Mouse (Mus musculus) lung, embryonic 15.5 days (tissue): ENCODE measurements at regions not wholly inside any gene's neighbourhood (a gene's known extent, or its start where the extent isn't known, plus 50 kb on each side); places are given as distances from the start of the nearest gene placed in this dataset.

ENCODE experiments used
- ATAC-seq: fragments of 200-750 bp; cut with Nextera tagmentation; 2 replicates; pipeline ENCODE4 v1.8.0; 2017; ENCODE audit warnings: moderate number of reproducible peaks, borderline replicate concordance; ENCODE audit not compliant: low FRiP score, low TSS enrichment; ENCODE audit errors: extremely low read depth
- H3K27ac ChIP-seq: fragments of 300-500 bp; sonication (generic); 2 replicates; pipeline ENCODE4 v1.5.1; 2015; ENCODE audit warnings: moderate library complexity, mild to moderate bottlenecking, inconsistent platforms
- H3K27me3 ChIP-seq: fragments of 300-500 bp; sonication (generic); 2 replicates; pipeline ENCODE4 v1.6.1; 2015; ENCODE audit warnings: inconsistent platforms
- H3K36me3 ChIP-seq: fragments of 300-500 bp; sonication (generic); 2 replicates; pipeline ENCODE4 v1.6.1; 2015; ENCODE audit warnings: inconsistent platforms
- H3K4me1 ChIP-seq: fragments of 300-500 bp; sonication (generic); 2 replicates; pipeline ENCODE4 v1.6.1; 2015; ENCODE audit warnings: inconsistent platforms
- H3K4me2 ChIP-seq: fragments of 300-500 bp; sonication (generic); 2 replicates; pipeline ENCODE4 v1.6.1; 2015; ENCODE audit warnings: inconsistent platforms, mild to moderate bottlenecking, moderate library complexity
- H3K4me3 ChIP-seq: fragments of 300-500 bp; sonication (generic); 2 replicates; pipeline ENCODE4 v1.5.1; 2015; ENCODE audit warnings: mild to moderate bottlenecking, inconsistent platforms
- H3K9ac ChIP-seq: fragments of 300-500 bp; sonication (generic); 2 replicates; pipeline ENCODE4 v1.6.1; 2015; ENCODE audit warnings: inconsistent platforms
- H3K9me3 ChIP-seq: fragments of 300-500 bp; sonication (generic); 2 replicates; pipeline ENCODE4 v1.6.1; 2016; ENCODE audit warnings: inconsistent platforms
- WGBS: fragments of 180-500 bp; shearing (Covaris S2); methylation state at CpG from one replicate; pipeline ENCODE4 v1.1.7; 2015; 5-methylcytosine and 5-hydroxymethylcytosine counted together

DNA sequence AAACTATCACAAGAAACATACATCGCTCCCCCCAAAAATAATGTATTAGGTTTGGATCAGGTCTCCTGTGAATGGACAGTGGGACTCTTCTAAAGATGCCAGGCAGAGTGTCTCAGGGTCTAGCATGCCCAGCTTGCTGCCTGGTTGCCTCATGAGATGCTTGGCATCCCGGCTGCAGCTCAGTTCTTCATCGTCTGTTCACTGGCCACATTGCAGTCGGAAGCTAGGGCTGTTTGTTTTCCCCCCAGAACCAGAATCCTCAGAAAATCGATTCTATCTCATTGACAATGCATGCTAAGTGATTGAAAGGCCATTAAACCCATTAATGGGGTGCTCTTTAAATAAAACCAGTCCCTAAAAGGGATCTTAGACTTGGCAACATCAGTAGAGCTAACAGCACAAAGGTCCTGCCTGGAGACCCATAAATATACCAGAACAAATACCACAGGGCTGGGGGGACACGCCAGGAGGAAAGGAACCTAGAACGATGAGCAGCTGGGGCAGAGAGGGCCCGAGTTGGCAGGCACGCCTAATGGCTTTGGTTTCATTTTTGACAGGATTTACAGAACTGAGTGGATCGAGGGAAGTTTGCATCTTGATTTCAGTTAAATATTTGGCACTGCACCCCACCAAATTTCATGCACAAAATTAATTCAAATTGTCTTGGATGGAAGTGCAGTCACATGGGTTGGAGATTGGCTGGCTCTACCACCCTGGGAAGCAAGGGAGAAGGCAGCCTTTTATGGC lies 205.3 kb downstream of the Snx10 start:
- no peak for ATAC-seq
- Histone ChIP-seq H3K36me3 (no peaks in the 10 kb centered on the region), H3K9ac (no peak overlapping the region), H3K4me1 (0 out of 2 replicates have a peak, but pooled peaks cover 6% of the 10 kb centered on the region), H3K27me3 (no peaks in the 10 kb centered on the region), H3K9me3 (no peaks in the 10 kb centered on the region), H3K4me2 (no peak overlapping the region), H3K4me3 (no peak overlapping the region), H3K27ac (no peak overlapping the region)
- WGBS, result 67% methylated on average over 10 of the region's 10 CpGs

DNA sequence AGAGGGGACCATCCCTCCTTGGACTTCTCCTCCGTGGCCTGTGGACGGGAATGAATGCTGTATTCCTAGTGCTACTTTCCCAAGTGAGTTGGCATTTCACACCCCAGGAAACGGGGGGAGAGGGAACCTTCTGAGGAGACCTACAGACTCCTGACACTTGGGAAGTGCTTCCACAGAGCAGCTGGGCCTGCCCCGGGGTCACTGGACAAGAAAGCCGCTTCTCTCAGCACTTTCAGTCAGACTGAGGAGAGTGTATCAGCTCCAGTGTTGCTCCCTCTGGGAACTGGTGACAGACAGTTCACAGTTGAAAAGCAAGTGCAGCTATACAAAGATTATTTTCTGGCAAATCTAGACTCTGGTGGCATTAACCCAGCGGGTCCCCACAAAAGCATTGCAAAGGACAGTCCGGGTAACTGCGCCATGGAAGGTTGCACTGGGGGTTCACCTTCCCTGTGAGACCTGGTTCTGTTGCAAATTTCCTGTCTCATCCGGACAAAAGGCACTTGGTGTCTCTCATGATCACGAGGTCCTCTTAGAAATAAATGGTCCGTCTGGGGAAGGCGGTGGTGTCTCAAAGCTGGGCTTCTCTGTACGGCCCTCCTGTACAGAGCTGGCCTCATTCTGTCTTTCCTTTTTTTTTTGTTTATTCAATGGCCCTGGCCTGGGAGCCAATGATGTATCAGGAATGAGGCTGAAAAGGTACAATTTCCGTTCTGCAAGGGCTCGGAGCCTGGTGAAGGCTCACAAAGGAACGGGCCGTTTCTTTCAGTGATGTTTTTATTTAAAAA lies 207.1 kb downstream of the Snx10 start:
- 0 out of 2 replicates have a peak, but pooled peaks cover 6% of the 10 kb centered on the region for H3K4me1 ChIP-seq
- H3K9me3 ChIP-seq, result no peaks in the 10 kb centered on the region
- no peaks in the 10 kb centered on the region for H3K27me3 ChIP-seq
- H3K27ac ChIP-seq, result no peak overlapping the region
- no peak for ATAC-seq
- WGBS, result 57% methylated on average over 17 of the region's 17 CpGs
- no peak overlapping the region for H3K4me3 ChIP-seq
- H3K4me2 ChIP-seq, result no peak overlapping the region
- no peaks in the 10 kb centered on the region for H3K36me3 ChIP-seq
- no peak overlapping the region for H3K9ac ChIP-seq

DNA sequence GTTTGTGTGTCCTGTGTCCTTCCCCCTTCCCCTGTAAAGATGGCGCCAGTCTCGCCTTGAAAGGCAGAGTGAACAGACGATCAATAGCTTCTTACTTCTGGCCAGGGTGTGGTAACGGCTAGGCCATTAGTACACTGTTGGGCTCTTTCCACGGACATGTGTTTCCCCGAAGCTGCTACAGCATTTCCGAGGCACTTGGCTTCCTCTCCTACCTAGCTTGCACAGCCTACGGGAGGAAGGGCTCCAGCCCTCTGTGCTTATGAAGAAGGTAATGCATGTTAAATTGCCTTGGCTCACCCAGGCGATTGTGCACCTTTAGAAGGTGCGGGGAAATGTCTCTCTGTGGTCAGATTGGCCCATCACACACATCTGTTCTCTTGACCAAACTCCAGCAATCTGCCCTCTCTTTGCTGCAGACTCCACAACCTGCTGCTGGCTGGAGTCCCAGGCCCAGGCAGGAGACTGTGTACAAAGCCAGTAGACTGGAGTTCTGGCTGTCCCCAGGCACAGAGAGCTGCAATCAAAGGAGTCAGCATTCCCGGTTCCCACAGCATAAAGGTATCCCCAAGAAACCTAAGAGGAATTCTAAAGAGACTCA lies 208.7 kb downstream of the Snx10 start:
- no peak for ATAC-seq
- 73% methylated on average over 11 of the region's 11 CpGs for WGBS
- no peaks in the 10 kb centered on the region for H3K9me3 ChIP-seq

DNA sequence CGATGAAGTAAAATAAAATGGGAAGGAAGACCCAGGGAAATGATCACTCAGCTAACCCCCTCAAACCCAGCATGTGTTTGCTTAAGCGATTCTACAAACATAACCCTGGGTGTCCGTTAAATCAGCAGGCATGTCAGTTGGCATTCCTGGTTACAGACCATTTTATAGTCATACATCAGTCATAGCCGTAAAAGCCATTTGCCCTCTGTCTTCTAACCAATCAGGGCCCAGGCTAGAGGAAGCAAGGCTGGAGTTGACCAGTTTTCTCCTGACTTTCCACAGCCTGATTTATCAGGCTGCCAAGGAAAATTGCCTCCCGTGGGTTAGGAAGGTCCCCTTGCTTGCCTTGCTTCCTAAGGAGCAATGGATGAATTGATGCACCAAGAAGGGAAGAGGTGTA lies 212.3 kb downstream of the Snx10 start:
- H3K4me3 ChIP-seq, result no peak overlapping the region
- 0 out of 2 replicates have a peak, but pooled peaks cover 5% of the 10 kb centered on the region for H3K4me1 ChIP-seq
- no peaks in the 10 kb centered on the region for H3K9me3 ChIP-seq
- no peak for ATAC-seq
- 66% methylated on average over 5 of the region's 5 CpGs for whole genome bisulfite sequencing
- H3K9ac ChIP-seq, result no peak overlapping the region
- no peak overlapping the region for H3K4me2 ChIP-seq
- no peaks in the 10 kb centered on the region for H3K36me3 ChIP-seq
- no peaks in the 10 kb centered on the region for H3K27me3 ChIP-seq
- no peak overlapping the region for H3K27ac ChIP-seq

More for the DNA sequence above, 208.7 kb downstream of the Snx10 start:
- Histone ChIP-seq H3K36me3 (no peaks in the 10 kb centered on the region), H3K9ac (no peak overlapping the region), H3K27ac (no peak overlapping the region), H3K4me3 (no peak overlapping the region), H3K27me3 (no peaks in the 10 kb centered on the region), H3K4me1 (0 out of 2 replicates have a peak, but pooled peaks cover 6% of the 10 kb centered on the region), H3K4me2 (no peak overlapping the region)

DNA sequence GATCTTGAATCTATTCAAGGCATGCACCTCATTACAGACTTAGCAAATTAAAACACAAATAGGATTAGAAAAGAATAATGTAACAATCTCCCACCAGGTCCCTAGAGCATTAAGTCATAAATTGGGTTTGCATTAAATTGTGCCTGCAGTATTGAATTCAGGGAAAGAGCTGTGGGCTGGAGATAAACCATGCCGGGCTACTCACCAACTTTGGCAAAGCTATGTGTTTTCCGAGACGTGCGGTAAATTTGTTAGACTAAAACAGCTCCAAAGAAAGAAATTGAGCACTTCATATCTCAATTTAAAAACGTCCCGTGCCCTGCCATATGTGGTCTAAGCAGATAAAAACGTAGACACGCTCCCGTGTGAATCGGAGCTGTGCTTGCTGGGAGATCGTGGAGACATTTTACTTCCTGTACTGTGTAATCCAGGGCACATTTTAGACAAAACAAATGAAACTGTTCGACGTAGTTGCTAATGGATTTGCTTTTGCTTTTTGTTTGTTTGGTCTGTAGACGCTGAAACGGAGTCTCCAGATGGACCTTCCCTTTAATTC lies 219.5 kb downstream of the Snx10 start:
- Histone ChIP-seq H3K9me3 (no peaks in the 10 kb centered on the region), H3K4me2 (peak overlapping the region; percentile 44), H3K9ac (no peak overlapping the region), H3K27ac (no peak overlapping the region), H3K4me1 (0 out of 2 replicates have a peak, but pooled peaks cover 7% of the 10 kb centered on the region), H3K4me3 (peak overlapping the region; percentile 15; the same call in 1 of the 2 replicates), H3K36me3 (no peaks in the 10 kb centered on the region), H3K27me3 (no peaks in the 10 kb centered on the region)
- no peak for ATAC-seq
- 28% methylated on average over 15 of the region's 15 CpGs for WGBS

DNA sequence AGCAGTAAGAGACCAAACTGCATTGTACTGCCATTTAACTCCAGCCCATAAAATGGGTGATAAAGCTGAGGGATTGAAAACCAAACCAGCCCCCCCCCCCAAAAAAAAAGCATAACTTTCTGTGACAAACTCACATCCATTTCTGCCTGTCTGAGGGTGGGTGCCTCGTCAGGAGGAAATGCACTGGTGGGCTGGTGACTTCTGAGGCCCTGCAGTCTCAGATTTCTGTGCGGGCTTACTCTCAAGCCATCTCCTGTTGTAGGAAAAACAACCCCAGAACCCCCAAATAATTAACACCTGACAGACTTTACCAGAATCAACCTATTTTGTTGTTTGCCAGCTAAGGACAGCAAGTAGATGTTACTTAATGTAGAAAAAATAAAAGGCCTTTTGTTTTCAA lies 220.9 kb downstream of the Snx10 start:
- ATAC-seq, result no peak
- Histone ChIP-seq H3K9me3 (no peaks in the 10 kb centered on the region), H3K27ac (no peak overlapping the region), H3K9ac (no peak overlapping the region), H3K36me3 (no peaks in the 10 kb centered on the region), H3K4me3 (no peak overlapping the region), H3K4me1 (0 out of 2 replicates have a peak, but pooled peaks cover 7% of the 10 kb centered on the region), H3K4me2 (no peak overlapping the region), H3K27me3 (no peaks in the 10 kb centered on the region)
- WGBS, result 76% methylated on average over 2 of the region's 2 CpGs

DNA sequence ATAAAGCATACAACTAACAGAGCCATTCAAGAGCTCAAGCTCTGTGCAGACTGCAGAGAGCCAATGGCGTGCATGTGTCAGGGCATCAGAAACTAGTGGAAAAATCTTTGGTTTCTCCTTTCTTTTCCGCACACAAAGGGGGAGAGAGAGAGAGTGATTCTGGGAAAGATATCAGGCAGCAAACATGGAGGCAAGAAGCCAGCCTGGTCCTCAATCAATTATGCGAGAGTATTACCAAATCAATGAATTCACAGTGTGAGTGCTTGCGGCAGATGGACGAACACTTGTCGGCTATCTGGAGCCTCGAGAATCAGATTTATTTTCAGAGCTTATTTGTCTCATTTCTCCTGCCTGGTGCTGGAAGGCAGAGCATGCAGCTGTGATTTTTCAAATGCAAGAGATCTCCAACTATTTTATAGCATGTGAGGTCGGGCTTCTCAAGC lies 230.6 kb downstream of the Snx10 start:
- H3K36me3 ChIP-seq, result no peaks in the 10 kb centered on the region
- no peak overlapping the region for H3K4me3 ChIP-seq
- no peak overlapping the region for H3K27ac ChIP-seq
- H3K9me3 ChIP-seq, result no peaks in the 10 kb centered on the region
- H3K4me2 ChIP-seq, result no peak overlapping the region
- no peak overlapping the region for H3K9ac ChIP-seq
- WGBS, result 65% methylated on average over 8 of the region's 8 CpGs
- ATAC-seq, result no peak
- no peaks in the 10 kb centered on the region for H3K27me3 ChIP-seq
- H3K4me1 ChIP-seq, result peaks cover 4% of the 10 kb centered on the region; the same call in 1 of the 2 replicates

DNA sequence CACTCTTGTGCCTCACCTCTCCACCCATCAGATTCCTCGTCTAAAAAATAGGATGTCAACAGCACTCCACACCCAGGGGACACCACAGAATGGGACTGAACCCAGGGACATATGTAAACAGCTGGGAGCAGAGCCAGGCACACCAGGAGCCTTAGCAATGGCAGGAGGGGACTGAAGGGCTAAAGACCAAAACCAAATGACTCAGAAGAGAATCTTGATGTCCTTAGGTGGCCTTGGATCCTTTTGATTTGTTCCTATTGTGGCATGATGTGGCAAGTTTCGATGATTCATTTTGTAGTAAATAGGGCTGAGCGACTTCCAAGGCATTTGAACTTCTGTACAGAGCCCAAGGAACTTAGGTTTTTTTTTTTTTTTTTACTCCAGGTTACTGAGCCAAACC lies 233.4 kb downstream of the Snx10 start:
- peaks cover 4% of the 10 kb centered on the region; the same call in 1 of the 2 replicates for H3K4me1 ChIP-seq
- WGBS, result 62% methylated on average over 3 of the region's 3 CpGs
- H3K36me3 ChIP-seq, result no peaks in the 10 kb centered on the region
- no peak overlapping the region for H3K9ac ChIP-seq
- H3K27me3 ChIP-seq, result no peaks in the 10 kb centered on the region
- H3K27ac ChIP-seq, result no peak overlapping the region
- no peaks in the 10 kb centered on the region for H3K9me3 ChIP-seq
- ATAC-seq, result no peak
- H3K4me2 ChIP-seq, result no peak overlapping the region
- no peak overlapping the region for H3K4me3 ChIP-seq

DNA sequence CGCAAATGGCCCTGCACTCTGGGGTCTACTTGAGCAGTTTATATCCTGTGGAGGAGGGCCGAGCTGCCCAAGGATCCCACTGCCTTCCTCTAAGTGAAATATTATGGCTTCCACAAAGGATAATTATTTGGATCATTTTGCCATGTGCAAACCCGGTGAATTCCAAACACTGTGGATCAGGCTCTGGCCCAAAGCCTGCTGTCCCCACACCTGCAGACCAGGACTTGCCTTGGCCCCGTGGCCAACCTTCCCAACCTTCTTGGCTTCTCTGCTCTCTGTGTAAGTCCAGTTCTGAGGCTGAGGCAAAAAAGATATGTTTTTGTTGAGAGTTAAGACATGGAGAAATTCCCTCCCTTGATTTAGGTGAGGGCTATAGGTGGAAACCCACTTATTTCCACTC lies 234.0 kb downstream of the Snx10 start:
- Histone ChIP-seq H3K27ac (no peak overlapping the region), H3K9ac (no peak overlapping the region), H3K4me3 (no peak overlapping the region), H3K36me3 (no peaks in the 10 kb centered on the region), H3K9me3 (no peaks in the 10 kb centered on the region), H3K27me3 (no peaks in the 10 kb centered on the region), H3K4me2 (no peak overlapping the region), H3K4me1 (no peaks in the 10 kb centered on the region)
- WGBS, result 79% methylated on average over 4 of the region's 4 CpGs
- no peak for ATAC-seq

DNA sequence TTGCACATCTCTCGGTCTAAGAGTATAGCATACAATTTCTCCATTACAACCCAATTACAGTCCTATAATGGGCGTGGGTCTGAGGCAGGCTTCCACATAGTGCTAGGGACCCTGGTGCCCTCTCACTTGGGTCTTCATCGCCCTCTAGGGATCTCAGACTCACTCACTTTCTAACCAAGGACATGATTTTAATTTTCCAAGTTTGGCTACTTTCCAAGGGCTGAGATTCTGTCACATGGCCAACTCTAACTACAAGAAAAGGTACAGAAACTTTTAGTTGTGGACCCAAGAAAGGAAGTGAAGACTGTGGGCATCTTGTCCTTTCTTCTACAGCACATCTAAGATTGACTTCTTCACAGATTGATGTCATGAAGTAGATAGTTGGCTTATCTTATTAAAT lies 235.1 kb downstream of the Snx10 start:
- WGBS, result 77% methylated on average over 3 of the region's 3 CpGs
- ATAC-seq, result no peak

DNA sequence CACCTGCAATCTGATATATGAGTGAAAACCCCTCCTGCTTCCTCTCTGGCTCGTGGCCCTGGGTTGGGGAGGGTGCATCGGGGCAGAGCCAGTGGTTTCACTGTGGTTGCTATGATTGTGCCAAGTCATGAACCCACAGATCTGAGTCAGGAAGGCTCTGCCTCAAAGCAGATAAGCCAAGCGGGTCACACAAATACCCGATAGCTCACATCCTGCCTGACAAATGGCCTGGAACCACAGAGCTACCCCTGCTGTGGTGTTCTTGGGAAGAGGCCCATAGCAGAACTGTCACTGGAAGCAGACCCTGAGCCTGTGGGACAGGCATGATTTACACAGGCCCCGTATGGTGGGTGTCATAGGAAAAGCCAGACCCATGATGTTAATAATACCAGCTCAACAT lies 236.7 kb downstream of the Snx10 start:
- no peak for ATAC-seq
- Histone ChIP-seq H3K4me3 (no peak overlapping the region), H3K27me3 (no peaks in the 10 kb centered on the region), H3K4me1 (no peaks in the 10 kb centered on the region), H3K9ac (no peak overlapping the region), H3K4me2 (no peak overlapping the region), H3K27ac (no peak overlapping the region), H3K36me3 (no peaks in the 10 kb centered on the region), H3K9me3 (no peaks in the 10 kb centered on the region)
- WGBS, result 52% methylated on average over 5 of the region's 5 CpGs

More for the DNA sequence above, 235.1 kb downstream of the Snx10 start:
- H3K27me3 ChIP-seq, result no peaks in the 10 kb centered on the region
- H3K4me3 ChIP-seq, result no peak overlapping the region
- H3K27ac ChIP-seq, result no peak overlapping the region
- no peaks in the 10 kb centered on the region for H3K9me3 ChIP-seq
- no peak overlapping the region for H3K4me2 ChIP-seq
- H3K9ac ChIP-seq, result no peak overlapping the region
- H3K4me1 ChIP-seq, result no peaks in the 10 kb centered on the region
- no peaks in the 10 kb centered on the region for H3K36me3 ChIP-seq
